Mouse (Mus musculus): ENCODE data around the gene Zc2hc1c.
"Not testable (repeated sequence)": the region's sequence is repeated elsewhere in the genome, so short reads cannot be mapped to it uniquely, and the experiment has no call there.

Zc2hc1c gene

GRCm38 (mm10) chr12:85288486-85289156 lies at the start of gene Zc2hc1c:
Zc2hc1c (plus strand) TSS chr12:85288591.
- DNase-seq (ENCODE audit: low read depth, low spot score) = peak; percentile 84

GRCm38 (mm10) chr12:85252083-85252482 lies 36.3 kb upstream of the Zc2hc1c start:
- DNase-seq (ENCODE audit: low read depth, low spot score) = no peak

- DNase-seq (ENCODE audit: low read depth, low spot score) = no peak
Observed at GRCm38 (mm10) chr12:85256074-85256751, 32.2 kb upstream of the Zc2hc1c start.

- no peak for DNase-seq (ENCODE audit: low read depth, low spot score)
Observed at GRCm38 (mm10) chr12:85257008-85257639, 31.3 kb upstream of the Zc2hc1c start.

- DNase-seq (ENCODE audit: low read depth, low spot score) = no peak
Observed at GRCm38 (mm10) chr12:85262489-85262888, 25.9 kb upstream of the Zc2hc1c start.

- no peak for DNase-seq (ENCODE audit: low read depth, low spot score)
Observed at GRCm38 (mm10) chr12:85263190-85263589, 25.2 kb upstream of the Zc2hc1c start.

GRCm38 (mm10) chr12:85264531-85264930 lies 23.9 kb upstream of the Zc2hc1c start:
- no peak for DNase-seq (ENCODE audit: low read depth, low spot score)

GRCm38 (mm10) chr12:85264940-85265339 lies 23.5 kb upstream of the Zc2hc1c start:
- no peak for DNase-seq (ENCODE audit: low read depth, low spot score)

- DNase-seq (ENCODE audit: low read depth, low spot score) = no peak
Observed at GRCm38 (mm10) chr12:85266248-85266647, 22.1 kb upstream of the Zc2hc1c start.

- no peak for DNase-seq (ENCODE audit: low read depth, low spot score)
Observed at GRCm38 (mm10) chr12:85269821-85270220, 18.6 kb upstream of the Zc2hc1c start.

- DNase-seq (ENCODE audit: low read depth, low spot score) = peak; percentile 82
Observed at GRCm38 (mm10) chr12:85270319-85270718, 18.1 kb upstream of the Zc2hc1c start, which contains the start of gene Mlh3. Mlh3 (minus strand) TSS chr12:85270599.

GRCm38 (mm10) chr12:85271132-85271842 lies 17.1 kb upstream of the Zc2hc1c start:
- no peak for DNase-seq (ENCODE audit: low read depth, low spot score)

- DNase-seq (ENCODE audit: low read depth, low spot score) = no peak
Observed at GRCm38 (mm10) chr12:85271843-85272206, 16.6 kb upstream of the Zc2hc1c start.

- DNase-seq (ENCODE audit: low read depth, low spot score) = no peak
Observed at GRCm38 (mm10) chr12:85273508-85273907, 14.9 kb upstream of the Zc2hc1c start.

GRCm38 (mm10) chr12:85276273-85276672 lies 12.1 kb upstream of the Zc2hc1c start:
- no peak for DNase-seq (ENCODE audit: low read depth, low spot score)

- no peak for DNase-seq (ENCODE audit: low read depth, low spot score)
Observed at GRCm38 (mm10) chr12:85278919-85279318, 9.5 kb upstream of the Zc2hc1c start.

GRCm38 (mm10) chr12:85279396-85280080 lies 8.9 kb upstream of the Zc2hc1c start:
- no peak for DNase-seq (ENCODE audit: low read depth, low spot score)

GRCm38 (mm10) chr12:85280105-85280844 lies 8.1 kb upstream of the Zc2hc1c start:
- DNase-seq (ENCODE audit: low read depth, low spot score) = peak; percentile 94

GRCm38 (mm10) chr12:85280845-85281651 lies 7.3 kb upstream of the Zc2hc1c start:
- DNase-seq (ENCODE audit: low read depth, low spot score) = no peak

GRCm38 (mm10) chr12:85281756-85282155 lies 6.6 kb upstream of the Zc2hc1c start:
- not testable (repeated sequence) for DNase-seq (ENCODE audit: low read depth, low spot score)
